Mouse (Mus musculus): ENCODE results near the gene Ankrd63.
"Not testable (repeated sequence)": the region's sequence is repeated elsewhere in the genome, so short reads cannot be mapped to it uniquely, and the experiment has no call there.

GRCm38 (mm10) chr2:118650697-118651096, 53.1 kb downstream of the Ankrd63 start:
- not testable (repeated sequence) for TF ChIP-seq CTCF (IDR thresholded peaks at IDR 0.05; ENCODE audit: low read depth, low read length); POLR2A (IDR thresholded peaks at IDR 0.05; ENCODE audit: extremely low read depth, insufficient read depth, low read length)
